Mouse (Mus musculus) limb, embryonic 12.5 days (tissue): Measurements from ENCODE around the gene Aplp2. TPM values are rescaled to one million over a fixed set of nuclear protein-coding genes. Genes with fewer than 3 reads are reported as not detected.

Experiments
- ATAC-seq: fragments of 200-750 bp; cut with Nextera tagmentation; 2 replicates; pipeline ENCODE4 v1.8.0; 2017; ENCODE audit warnings: low read depth, moderate TSS enrichment; ENCODE audit not compliant: insufficient number of reproducible peaks, insufficient read depth, low FRiP score, low TSS enrichment
- H3K27ac ChIP-seq: fragments of 300-500 bp; sonication (generic); 2 replicates; pipeline ENCODE4 v1.5.1; 2016; ENCODE audit warnings: mild to moderate bottlenecking, moderate library complexity
- H3K27me3 ChIP-seq: fragments of 300-500 bp; sonication (generic); 2 replicates; pipeline ENCODE4 v1.6.1; 2016; ENCODE audit warnings: mild to moderate bottlenecking, moderate library complexity
- H3K36me3 ChIP-seq: fragments of 300-500 bp; sonication (generic); 2 replicates; pipeline ENCODE4 v1.6.1; 2016; ENCODE audit warnings: mild to moderate bottlenecking, moderate library complexity
- H3K4me1 ChIP-seq: fragments of 300-500 bp; sonication (generic); replicated peaks from 2 replicates; pipeline ENCODE4 v1.6.1; 2016
- H3K4me2 ChIP-seq: fragments of 300-500 bp; sonication (generic); 2 replicates; pipeline ENCODE4 v1.6.1; 2016; ENCODE audit warnings: mild to moderate bottlenecking, moderate library complexity
- H3K4me3 ChIP-seq: fragments of 300-500 bp; sonication (generic); replicated peaks from 2 replicates; pipeline ENCODE4 v1.5.1; 2016; ENCODE audit warnings: mild to moderate bottlenecking
- H3K9ac ChIP-seq: fragments of 300-500 bp; sonication (generic); replicated peaks from 2 replicates; pipeline ENCODE4 v1.6.1; 2016; ENCODE audit warnings: mild to moderate bottlenecking, moderate library complexity
- H3K9me3 ChIP-seq: fragments of 300-500 bp; sonication (generic); 2 replicates; pipeline ENCODE4 v1.6.1; 2016; ENCODE audit warnings: mild to moderate bottlenecking, moderate library complexity
- WGBS: fragments of 180-500 bp; shearing (Covaris S2); methylation state at CpG from one replicate; pipeline ENCODE4 v1.1.7; 2016; 5-methylcytosine and 5-hydroxymethylcytosine counted together
- polyA plus RNA-seq: library from polyadenylated mRNA; unstranded; fragments of >200 nt; fragmentation: Nextera tagmentation; extraction: Ambion mirVana; gene quantifications from 2 replicates; pipeline ENCODE4 v1.2.1, GENCODE M21; 2016

Gene Aplp2
- polyA plus RNA-seq, 1 experiment from 2014 or later, result 164 TPM

- no peaks in the 10 kb centered on the region for H3K36me3 ChIP-seq
- H3K27me3 ChIP-seq, result no peaks in the 10 kb centered on the region
- WGBS, result 80% methylated on average over 4 of the region's 4 CpGs
- no peak for ATAC-seq
- H3K27ac ChIP-seq, result no peak overlapping the region
- no peak overlapping the region for H3K9ac ChIP-seq
- no peak overlapping the region for H3K4me2 ChIP-seq
- H3K9me3 ChIP-seq, result no peaks in the 10 kb centered on the region
- no peak overlapping the region for H3K4me3 ChIP-seq
- no peaks in the 10 kb centered on the region for H3K4me1 ChIP-seq
These were observed 11.9 kb upstream of the Aplp2 start for GRCm38 (mm10) chr9:31223475-31223874.

DNA sequence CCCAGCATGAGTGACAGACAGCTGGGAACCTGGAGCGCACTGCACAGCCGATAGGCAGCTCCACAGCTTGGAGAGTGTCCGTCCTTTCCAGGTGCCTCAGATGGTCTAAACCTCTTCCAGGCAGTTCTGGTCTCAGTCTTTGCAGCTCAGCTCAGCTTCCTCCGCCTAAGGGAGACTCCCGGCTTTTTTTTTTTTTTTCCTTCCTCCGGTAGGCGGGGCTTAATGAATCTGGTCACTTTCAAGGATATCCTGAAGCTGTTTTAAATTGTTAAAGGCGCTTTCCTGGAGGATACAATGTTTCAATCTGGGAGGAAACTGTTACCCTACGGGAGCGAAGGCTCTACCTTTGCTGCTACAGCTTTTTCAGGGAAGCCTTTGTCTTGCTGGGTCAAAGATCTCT, 9.6 kb upstream of the Aplp2 start:
- 37% methylated on average over 10 of the region's 10 CpGs for WGBS
- Histone ChIP-seq H3K4me3 (no peak overlapping the region), H3K9ac (no peak overlapping the region), H3K4me1 (no peaks in the 10 kb centered on the region), H3K9me3 (no peaks in the 10 kb centered on the region), H3K4me2 (no peak overlapping the region), H3K36me3 (no peaks in the 10 kb centered on the region), H3K27ac (no peak overlapping the region), H3K27me3 (no peaks in the 10 kb centered on the region)
- ATAC-seq, result no peak

DNA sequence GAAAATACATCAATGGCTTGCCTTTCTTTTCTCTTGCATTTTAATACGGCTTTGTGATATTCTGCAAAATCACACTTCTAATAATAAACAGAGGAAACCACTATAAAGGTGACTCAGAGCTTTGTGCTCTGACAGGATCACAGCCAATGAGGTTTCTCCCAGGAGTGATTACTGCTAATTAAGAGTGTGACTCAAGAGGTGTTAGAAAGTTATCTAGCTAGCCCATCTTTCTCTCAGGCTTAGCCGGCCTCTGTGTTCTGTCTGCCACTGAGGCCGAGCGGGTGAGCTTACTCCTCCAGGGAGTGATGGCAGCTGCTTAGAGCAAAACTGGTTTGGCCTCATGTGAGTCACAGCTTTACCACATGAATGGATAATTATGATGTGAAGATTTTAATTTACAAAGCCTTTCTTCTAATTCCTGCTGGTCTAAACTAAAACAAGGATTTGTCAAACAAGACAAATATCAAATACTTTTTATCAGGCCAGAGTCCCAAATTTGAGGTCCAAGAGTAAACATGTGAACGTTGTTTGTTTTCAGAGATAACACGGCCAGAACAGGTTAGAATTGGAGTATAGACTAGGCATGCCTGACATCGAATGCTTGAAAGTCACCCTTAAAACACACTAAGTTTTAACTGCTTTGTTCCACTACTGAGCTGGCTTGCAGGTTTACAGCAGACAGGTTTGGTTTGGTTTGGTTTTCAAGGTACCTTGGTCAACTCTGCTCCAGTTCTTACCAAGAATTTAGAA, 6.2 kb upstream of the Aplp2 start:
- Histone ChIP-seq H3K27me3 (no peaks in the 10 kb centered on the region), H3K4me3 (no peak overlapping the region), H3K27ac (no peak overlapping the region), H3K4me2 (no peak overlapping the region), H3K9me3 (no peaks in the 10 kb centered on the region), H3K36me3 (no peaks in the 10 kb centered on the region), H3K4me1 (peaks cover 3% of the 10 kb centered on the region), H3K9ac (no peak overlapping the region)
- no peak for ATAC-seq
- 46% methylated on average over 7 of the region's 7 CpGs for WGBS

GRCm38 (mm10) chr9:31212500-31213008, 939 bp upstream of the Aplp2 start:
- WGBS, result 17% methylated on average over 12 of the region's 12 CpGs
- Histone ChIP-seq H3K4me3 (peak overlapping the region; percentile 98), H3K27ac (peak overlapping the region; percentile 92), H3K27me3 (no peaks in the 10 kb centered on the region), H3K4me2 (peak overlapping the region; percentile 70), H3K9me3 (no peaks in the 10 kb centered on the region), H3K9ac (peak overlapping the region; percentile 71), H3K36me3 (no peaks in the 10 kb centered on the region), H3K4me1 (peaks cover 15% of the 10 kb centered on the region)
- ATAC-seq, result no peak

DNA sequence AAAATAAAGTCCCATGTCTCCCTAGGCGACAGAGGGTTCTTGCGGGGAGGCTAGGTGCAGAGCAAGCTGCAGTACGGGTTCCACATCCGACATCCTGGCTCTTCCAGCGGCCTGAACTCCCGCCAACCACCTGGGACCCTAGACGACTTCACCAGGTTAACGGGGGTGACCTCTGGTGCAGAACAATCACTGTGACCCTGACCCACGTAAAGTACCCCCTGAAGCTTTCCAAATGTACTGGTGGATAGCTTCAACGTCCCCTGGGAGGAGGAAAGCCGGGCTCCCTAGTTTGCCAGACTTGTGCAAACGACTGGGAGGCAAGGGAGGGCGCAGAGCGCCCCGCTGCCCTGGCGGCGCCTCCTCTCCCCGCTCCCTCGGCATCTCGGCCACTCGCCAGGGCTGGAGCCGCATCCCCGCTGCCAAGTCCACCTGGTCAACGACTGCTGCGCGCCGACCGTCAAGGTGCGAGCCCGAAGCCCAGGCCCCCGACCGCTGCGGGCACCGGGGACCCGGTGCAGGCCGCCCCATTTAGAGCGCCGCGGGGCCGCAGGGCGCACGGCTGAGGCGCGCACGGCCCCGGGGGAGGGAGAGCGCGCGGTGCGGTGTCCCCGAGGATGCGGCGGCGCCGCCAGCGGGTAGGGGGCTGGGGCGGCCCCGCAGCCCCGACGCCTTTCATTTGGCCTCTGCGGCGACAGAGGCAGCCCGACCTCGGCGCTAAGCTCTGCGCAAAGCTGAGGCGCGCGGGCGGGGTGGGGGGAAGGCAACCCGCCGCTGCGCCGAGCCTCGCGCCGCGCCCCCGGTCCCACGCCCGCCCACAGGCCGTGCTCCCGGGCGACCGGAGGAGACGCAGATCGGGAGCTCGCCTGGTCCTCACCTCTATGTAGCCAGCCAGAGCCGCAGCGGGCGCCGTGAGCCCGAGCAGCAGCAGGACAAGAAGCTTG, 596 bp downstream of the Aplp2 start:
- H3K4me3 ChIP-seq, result peak overlapping the region; percentile 98
- no peaks in the 10 kb centered on the region for H3K27me3 ChIP-seq
- peaks cover 18% of the 10 kb centered on the region for H3K4me1 ChIP-seq
- peak overlapping the region; percentile 93 for H3K9ac ChIP-seq
- under 1% methylated on average over 93 of the region's 93 CpGs for WGBS
- peak overlapping the region; percentile 93 for H3K27ac ChIP-seq
- peak; percentile 58 for ATAC-seq
- no peaks in the 10 kb centered on the region for H3K36me3 ChIP-seq
- peak overlapping the region; percentile 95 for H3K4me2 ChIP-seq
- H3K9me3 ChIP-seq, result no peaks in the 10 kb centered on the region

DNA sequence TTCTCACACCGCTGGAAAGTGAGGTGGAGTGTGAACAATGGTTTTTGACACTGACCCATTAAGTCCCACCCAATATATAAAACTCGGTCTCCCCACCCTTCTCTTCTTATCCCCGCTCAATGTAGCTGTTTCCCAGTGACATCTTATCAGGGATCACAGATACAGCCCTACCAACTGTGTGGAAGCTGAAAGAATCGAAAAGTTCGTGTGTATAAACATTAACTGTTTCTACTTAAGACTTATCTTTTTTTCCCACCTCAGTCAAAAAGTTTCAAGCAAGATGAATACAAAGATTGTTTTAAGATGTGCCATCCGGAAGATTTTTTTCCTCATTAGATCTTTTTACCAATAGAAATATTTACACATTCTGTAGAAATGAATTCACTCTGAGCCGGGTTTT, 1.5 kb downstream of the Aplp2 start:
- peaks cover 21% of the 10 kb centered on the region for H3K4me1 ChIP-seq
- H3K4me2 ChIP-seq, result peak overlapping the region; percentile 95
- H3K9ac ChIP-seq, result no peak overlapping the region
- 35% methylated on average over 7 of the region's 7 CpGs for WGBS
- no peak overlapping the region for H3K27ac ChIP-seq
- H3K4me3 ChIP-seq, result peak overlapping the region; percentile 98
- H3K9me3 ChIP-seq, result no peaks in the 10 kb centered on the region
- no peak for ATAC-seq
- no peaks in the 10 kb centered on the region for H3K27me3 ChIP-seq
- H3K36me3 ChIP-seq, result no peaks in the 10 kb centered on the region

DNA sequence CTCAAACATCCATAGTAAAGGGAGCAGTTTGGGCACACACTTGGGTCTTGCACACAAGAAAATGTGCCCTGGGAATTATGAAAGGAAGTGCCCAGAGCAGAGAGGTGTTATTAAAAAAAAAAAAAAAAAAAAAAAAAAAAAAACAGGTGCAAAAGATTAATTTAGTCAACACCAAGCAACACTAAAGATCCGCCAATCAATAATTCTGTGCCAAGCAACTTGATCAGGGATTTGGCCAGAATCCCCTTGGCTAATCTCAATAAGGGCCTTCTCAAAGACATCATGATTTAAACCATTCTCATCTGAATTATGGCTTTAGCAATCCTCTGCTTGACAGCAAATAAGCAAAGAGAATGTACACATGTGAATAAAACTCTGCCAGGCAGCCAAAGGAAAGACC, 2.1 kb downstream of the Aplp2 start:
- WGBS, result 95% methylated on average over 1 of the region's 1 CpGs
- Histone ChIP-seq H3K4me3 (no peak overlapping the region), H3K4me2 (0 out of 2 replicates have a peak overlapping the region, but pooled peaks have one; percentile 95), H3K9ac (no peak overlapping the region), H3K27ac (no peak overlapping the region), H3K9me3 (no peaks in the 10 kb centered on the region), H3K4me1 (peaks cover 21% of the 10 kb centered on the region), H3K36me3 (no peaks in the 10 kb centered on the region), H3K27me3 (no peaks in the 10 kb centered on the region)
- no peak for ATAC-seq

DNA sequence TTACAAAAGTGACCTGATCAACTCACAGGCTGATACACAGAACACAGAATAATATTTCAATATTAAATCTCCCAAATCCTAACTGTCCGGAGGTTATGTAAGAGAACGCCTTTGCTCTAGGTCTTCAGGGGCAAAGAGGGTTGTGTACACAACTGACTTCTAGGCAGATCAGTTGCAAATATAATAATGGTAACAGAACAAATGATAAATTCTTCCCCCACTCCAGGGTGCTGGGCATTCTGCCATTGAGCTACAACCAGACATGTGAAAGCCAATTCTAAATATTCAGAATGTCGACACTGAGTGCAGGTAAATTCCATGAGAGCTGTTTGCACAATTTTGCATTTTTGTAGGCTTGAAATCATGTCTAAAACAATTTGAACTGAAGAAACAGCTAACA, 3.9 kb downstream of the Aplp2 start:
- Histone ChIP-seq H3K4me2 (no peak overlapping the region), H3K4me3 (no peak overlapping the region), H3K36me3 (no peaks in the 10 kb centered on the region), H3K27ac (no peak overlapping the region), H3K4me1 (peaks cover 26% of the 10 kb centered on the region), H3K9me3 (no peaks in the 10 kb centered on the region), H3K9ac (no peak overlapping the region), H3K27me3 (no peaks in the 10 kb centered on the region)
- ATAC-seq, result no peak
- WGBS, result 93% methylated on average over 3 of the region's 3 CpGs

- H3K9me3 ChIP-seq, result no peaks in the 10 kb centered on the region
- peaks cover 17% of the 10 kb centered on the region for H3K4me1 ChIP-seq
- H3K27me3 ChIP-seq, result no peaks in the 10 kb centered on the region
- H3K36me3 ChIP-seq, result no peaks in the 10 kb centered on the region
- H3K9ac ChIP-seq, result no peak overlapping the region
- 79% methylated on average over 6 of the region's 6 CpGs for WGBS
- no peak overlapping the region for H3K27ac ChIP-seq
- no peak overlapping the region for H3K4me3 ChIP-seq
- no peak for ATAC-seq
- no peak overlapping the region for H3K4me2 ChIP-seq
These were observed 6.9 kb downstream of the Aplp2 start for GRCm38 (mm10) chr9:31204722-31205121.

DNA sequence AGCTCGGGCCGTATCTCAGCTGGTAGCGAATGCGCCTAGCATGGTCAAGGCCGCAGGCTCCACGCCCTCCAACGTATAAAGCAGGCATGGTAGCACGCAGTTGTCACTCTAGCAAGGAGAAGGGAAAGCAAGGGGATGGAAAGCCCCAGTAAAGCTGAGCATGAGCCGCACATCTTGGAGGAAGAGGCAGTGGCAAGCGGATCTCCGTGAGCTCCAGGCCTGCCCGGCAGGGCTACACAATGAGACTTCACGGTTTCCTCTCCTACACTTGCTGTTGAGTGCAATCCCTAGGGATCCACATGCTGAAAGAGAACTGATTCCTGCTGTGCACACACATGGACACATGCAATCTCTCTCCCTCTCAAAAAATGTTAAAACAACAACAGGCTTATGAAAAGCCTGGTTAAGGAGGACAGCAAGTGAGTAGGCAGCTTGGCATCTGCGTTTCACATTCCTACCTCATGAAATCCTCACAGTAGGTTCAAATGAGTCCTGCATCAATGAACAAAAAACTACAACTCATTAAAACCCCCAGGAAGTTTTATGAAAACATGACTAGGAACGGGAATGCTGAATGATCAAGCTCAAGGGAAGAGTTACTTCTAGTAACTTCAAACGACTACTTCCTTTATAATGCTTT, 7.9 kb downstream of the Aplp2 start:
- WGBS, result 84% methylated on average over 16 of the region's 16 CpGs
- Histone ChIP-seq H3K9me3 (no peaks in the 10 kb centered on the region), H3K27ac (no peak overlapping the region), H3K36me3 (no peaks in the 10 kb centered on the region), H3K4me1 (peaks cover 19% of the 10 kb centered on the region), H3K27me3 (no peaks in the 10 kb centered on the region), H3K4me3 (no peak overlapping the region), H3K4me2 (no peak overlapping the region), H3K9ac (no peak overlapping the region)
- no peak for ATAC-seq

DNA sequence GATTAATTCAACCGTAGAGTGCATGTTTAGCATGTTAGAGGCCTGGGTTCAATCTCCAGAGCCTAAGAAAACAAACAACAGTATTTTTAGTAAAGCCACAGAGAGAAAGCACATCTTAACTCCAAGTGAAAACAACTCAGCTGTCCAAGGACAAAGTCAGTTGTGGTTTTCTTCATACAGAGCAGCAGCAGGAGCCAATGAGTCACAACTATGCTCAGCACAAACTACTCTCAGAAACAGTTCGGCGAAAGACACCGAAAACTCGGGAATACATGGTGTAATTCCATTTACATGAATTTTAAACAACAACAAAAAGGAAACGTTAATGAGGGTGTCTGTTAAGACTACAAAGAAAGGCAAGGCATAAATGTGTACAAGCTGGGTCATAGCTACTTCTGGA, 8.5 kb downstream of the Aplp2 start:
- H3K27ac ChIP-seq, result no peak overlapping the region
- peaks cover 22% of the 10 kb centered on the region for H3K4me1 ChIP-seq
- no peak for ATAC-seq
- WGBS, result 89% methylated on average over 6 of the region's 6 CpGs
- no peak overlapping the region for H3K4me2 ChIP-seq
- H3K27me3 ChIP-seq, result no peaks in the 10 kb centered on the region
- H3K36me3 ChIP-seq, result no peaks in the 10 kb centered on the region
- no peak overlapping the region for H3K9ac ChIP-seq
- H3K4me3 ChIP-seq, result no peak overlapping the region
- H3K9me3 ChIP-seq, result no peaks in the 10 kb centered on the region
